Mouse (Mus musculus) naive thymus-derived CD4-positive, alpha-beta T cell, adult 2 months (primary cell): Measurements from ENCODE around the gene Zfp750.

Source experiments
- DNase-seq: peaks from one replicate; pipeline ENCODE4 v3.0.0-alpha.2; 2011; ENCODE audit warnings: low read depth

The Zfp750 gene

DNA sequence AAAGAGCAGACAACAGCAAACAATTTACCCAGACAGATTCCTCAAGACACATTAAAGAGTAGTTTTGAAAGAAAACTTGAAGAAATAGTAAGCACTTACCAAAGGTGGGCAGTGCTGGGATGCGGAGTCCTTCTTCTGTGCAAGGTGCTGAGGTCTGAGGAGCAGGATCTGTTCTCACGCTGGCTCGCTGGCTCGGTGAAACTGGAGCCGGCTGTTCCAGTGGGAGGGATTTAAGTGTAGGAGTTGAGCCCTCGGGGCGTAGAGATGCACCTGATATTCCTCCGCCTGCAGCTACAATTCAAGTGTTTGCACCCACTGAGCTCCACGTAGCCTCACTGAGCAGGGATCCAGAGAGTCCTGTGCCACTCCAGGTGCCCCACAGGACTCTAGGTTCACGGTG is at the start of gene Zfp750:
Gene Zfp750, minus strand, starts transcription at position 203 of the 400 bp plus-strand sequence.
- DNase-seq: no peak

DNA sequence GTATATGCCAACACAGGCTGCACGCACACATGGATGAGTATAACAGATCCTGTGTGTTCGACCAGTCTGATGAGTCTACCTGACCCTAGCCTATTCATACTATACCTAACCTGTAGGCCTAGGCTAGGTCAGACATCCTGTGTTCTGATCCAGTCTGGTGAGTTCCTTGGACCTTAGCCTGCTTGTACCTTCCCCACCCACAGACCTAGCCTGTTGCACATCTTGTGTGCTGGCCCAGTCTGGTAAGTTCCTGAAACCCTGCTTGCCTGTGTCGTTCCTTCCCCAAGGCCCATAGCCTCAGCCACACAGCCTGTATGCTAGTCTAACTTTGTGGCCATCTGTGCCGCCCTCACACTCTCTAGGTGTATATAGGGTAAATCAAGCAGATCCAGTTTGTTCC is 45.1 kb upstream of the Zfp750 start:
- no peak for DNase-seq

DNA sequence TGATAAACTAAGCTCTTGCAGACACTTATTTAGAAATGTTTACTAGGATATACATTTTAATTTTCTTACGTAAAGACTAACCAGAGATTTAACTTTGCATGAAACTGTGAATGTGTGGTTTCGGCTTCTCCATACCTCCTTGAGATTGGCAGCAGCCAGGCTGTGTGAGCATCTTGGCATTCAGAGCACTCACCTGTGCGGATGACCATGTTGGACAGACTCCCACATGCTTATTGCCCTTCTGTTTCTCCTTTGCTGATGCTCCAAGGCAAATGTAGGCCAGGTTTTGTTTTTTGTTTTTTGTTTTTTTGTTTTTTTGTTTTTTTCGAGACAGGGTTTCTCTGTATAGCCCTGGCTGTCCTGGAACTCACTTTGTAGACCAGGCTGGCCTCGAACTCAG is 44.2 kb upstream of the Zfp750 start:
- DNase-seq: no peak

DNA sequence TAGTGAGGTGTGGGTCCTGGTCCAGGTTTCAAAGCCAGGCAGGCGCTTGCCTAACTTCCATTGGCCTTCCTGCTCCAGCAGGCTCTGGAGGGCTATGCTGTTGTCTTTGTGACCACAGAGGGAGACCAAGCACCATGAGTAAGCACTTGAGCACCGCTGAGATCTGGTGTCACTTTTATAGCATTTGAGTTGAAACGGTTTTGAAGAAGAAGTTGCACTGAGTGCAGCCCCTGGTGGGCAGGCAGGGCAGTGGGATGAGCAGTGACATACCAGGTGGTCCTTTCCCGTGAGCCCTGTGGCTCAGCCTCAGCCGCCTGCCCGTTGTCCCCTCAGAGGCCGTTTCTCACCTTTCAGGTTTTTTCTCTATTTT is 41.1 kb upstream of the Zfp750 start:
- peak; percentile 56 for DNase-seq

DNA sequence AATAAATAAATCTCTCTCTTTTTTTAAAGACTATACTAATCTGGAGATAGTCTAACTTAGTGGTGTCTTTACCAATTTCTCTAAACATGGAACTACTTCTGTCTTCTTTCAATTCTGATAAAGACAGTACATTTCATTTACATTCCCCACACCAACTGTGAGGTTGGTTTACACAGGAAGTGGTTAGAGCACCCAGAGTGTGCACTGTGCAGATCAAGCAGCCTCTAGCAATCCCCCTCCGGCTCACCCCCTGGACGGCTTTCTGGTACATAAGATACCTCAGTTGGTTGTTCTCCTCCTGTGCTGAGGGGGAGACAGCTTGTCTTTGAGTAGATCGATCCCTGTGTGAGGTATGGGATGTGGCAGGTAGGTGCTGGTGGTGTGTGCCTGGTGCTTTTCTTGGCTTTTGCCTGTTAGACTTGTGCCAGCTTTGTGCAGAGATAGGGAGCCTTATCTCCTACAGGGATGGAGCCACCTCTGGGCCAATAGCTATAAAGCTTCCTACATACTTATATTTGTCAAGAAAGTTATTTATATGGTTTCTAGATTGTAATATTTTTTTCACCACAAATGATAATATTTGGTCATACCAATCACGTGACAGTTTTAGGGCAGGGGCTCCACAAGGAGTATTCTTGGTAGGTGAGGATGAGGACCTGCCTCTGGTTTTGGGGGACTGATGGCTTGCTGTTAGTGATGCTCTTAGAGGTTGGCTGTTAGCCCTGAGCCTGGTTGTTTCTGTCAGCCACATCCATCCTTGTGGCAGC is 40.6 kb upstream of the Zfp750 start:
- peak; percentile 79 for DNase-seq

DNA sequence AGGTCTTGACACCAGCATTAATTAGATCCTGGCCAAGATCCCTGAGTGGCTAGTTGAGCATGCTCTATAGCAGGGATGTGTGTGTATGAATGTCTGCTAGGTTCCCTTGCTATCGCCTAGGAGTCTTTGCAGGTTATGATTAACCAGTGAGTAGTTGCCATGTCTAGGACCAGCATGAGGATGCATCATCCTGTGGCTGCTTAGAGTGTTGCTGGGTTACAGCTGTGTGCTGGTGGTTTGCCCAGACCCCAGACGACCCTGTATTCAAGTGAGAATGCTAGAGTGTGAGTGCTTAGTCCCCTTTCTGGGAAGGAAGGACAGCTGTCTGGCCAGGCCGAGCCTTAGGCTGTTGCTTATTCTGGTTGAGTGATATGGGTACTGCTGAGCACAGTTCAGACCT is 39.4 kb upstream of the Zfp750 start:
- DNase-seq: no peak

DNA sequence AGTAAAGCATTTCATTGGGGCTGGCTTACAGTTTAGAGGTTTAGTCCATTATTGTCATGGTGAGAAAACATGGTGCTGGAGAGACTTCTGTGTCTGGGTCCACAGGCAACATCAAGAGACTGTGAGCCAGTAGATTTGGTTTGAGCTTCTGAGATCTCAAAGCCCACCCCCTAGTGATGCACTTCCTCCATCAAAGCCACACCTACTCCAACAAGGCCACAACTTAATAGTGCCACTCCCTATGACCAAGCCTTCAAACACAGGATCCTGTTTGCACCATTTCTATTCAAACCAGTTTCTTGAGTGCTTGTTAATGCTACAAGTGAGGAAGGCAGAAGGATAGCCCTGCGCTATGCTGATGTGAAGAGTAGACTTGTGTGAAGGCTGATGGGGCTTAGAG is 38.8 kb upstream of the Zfp750 start:
- no peak for DNase-seq

DNA sequence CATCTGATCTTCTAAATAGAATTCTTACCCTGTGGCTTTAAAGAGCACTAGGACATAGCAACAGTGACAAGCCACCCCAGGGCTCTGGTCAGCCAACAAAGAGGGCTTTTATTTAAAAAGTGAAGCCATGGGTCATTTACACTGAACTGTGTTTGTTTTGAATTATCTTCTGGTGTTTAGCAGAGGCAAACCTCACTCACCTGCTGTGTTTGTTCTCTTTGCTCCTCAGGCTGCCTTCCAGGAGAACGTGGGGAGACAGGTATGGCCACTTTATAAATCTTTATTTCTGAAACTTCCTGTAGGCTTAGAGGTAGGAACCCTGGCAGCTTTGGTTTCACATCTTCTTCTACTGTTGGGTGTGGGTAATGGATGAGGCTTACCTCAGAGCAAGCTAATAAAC is 37.6 kb upstream of the Zfp750 start:
- no peak for DNase-seq

DNA sequence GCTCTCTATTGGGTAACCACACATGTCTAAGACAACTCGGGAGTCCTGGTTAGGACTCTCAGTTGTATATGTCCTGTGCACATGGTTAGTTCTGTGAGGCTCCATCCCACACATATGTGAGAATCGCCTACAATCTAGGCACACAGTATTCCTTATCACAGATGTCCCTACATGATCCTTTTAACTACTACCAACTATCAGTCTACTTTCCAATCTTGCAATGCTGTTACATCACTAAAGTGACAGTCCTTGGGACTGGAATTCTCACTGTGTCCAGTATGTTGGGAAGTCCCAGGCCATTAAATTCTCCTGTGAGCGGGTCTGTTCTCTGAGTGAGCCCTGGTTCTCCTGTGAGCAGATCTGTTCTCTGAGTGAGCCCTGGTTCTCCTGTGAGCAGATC is 34.3 kb upstream of the Zfp750 start:
- no peak for DNase-seq

DNA sequence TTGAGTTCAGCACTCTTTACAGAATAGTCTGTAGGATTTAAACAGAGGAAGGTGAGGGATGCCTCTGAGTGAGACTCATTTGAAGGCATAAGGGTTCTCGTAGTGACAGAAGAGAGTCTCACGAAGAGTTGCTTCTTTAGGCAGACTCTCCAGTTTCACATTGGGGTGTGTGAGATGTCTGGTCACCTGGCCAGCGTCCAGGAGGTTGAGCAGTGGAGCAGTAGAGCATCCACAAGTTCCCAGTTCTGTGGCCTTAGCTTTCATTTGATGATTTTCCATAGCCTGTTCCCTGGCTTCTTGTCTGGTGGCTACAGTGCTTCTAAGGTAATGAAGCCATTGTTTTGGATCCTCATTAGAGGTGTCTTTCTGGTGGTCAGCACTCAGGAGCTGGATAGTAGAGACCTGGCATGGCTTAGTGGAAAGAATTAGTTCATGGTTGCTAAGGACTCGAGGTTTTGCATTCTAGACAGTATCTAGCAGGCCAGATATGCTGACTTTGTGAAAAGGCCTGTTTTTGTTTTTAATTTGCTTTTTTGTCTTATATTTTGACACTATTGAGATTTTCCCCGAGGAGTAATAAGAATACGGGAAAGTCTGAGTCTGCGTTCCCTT is 33.8 kb upstream of the Zfp750 start:
- DNase-seq: no peak

DNA sequence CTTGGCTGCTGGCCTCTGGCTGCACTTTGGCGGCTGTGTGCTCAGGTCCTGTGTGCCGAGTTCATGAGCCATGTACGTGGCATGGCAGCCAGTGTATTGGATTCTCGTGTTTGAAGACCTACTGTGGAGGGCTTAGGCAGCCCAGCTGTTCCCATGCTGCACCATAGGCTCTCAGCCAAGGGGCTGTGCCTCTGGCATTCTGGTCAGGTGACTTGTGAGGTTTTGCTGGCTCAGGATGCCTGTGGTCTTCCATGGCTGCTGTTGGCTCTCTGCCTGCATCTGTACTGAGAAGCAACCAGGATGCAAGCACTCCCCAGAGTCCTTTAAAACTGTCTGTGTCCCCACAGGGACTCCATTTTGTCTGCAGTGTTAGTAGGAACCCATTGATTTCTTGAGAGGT is 33.0 kb upstream of the Zfp750 start:
- DNase-seq: peak; percentile 44

DNA sequence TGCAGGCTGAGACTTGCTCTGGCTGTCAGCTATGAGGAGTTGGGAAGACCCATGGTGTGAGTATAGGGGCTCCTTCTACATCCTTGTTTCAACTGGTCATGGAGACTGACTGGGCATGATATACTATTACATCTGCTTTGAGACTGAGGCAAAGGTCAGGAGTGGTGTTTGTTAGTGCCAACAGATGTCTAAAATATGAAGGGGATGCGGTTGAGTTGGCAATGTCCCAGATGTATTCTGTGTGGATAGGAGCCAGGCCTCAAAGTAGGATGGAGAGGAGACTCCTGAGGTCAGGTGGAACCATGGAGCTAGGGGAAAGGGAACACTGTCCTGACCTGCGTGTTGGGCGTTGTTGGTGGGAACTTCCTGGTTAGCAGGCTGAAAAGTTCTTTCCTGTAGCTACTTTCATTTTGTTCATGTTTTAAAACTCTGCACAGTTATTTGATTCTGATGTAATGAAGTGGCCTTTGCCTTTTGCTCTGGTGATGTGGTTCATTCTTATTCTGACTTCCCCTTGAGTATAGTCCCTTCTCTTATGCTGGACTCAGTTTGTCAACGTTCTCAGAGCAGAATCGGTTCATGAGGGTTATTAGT is 32.2 kb upstream of the Zfp750 start:
- peak; percentile 53 for DNase-seq

DNA sequence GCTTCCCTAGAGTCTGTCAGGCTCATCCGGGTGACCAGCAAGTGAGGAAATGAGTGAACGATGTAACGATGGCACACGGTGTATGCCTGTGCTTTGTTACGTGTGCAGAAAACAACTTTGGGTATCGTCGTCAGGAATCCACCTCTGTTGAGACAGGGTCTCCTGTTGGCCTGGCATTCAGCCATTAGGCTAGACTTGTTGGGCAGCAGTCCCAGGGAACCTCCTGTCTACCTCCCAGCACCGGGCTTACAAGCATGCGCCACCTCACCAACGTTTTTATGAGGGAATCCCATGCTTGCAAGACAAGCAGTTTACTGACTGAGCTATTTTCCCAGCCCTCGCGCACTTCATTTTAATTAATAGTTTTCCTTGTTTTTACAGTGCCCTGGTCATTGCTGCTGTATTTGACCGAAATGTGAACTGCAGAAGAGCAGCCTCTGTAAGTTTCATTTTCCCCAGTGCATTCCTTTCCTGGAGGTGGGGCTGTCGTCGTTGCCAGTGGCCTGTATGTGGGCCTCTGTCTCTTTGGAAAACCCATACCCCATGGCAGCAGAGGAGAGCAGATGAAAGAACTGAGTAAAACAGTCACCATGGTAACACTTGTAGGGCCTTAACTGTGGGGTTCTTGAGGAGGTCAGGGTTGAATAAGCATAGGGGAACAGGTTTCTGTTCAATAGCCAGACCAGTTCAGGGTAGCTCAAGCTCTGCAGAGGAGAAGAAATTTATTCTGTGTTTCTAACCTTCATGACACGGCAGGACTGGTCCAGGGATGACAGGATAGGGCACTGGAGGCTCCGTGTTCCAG is 30.9 kb upstream of the Zfp750 start:
- no peak for DNase-seq

DNA sequence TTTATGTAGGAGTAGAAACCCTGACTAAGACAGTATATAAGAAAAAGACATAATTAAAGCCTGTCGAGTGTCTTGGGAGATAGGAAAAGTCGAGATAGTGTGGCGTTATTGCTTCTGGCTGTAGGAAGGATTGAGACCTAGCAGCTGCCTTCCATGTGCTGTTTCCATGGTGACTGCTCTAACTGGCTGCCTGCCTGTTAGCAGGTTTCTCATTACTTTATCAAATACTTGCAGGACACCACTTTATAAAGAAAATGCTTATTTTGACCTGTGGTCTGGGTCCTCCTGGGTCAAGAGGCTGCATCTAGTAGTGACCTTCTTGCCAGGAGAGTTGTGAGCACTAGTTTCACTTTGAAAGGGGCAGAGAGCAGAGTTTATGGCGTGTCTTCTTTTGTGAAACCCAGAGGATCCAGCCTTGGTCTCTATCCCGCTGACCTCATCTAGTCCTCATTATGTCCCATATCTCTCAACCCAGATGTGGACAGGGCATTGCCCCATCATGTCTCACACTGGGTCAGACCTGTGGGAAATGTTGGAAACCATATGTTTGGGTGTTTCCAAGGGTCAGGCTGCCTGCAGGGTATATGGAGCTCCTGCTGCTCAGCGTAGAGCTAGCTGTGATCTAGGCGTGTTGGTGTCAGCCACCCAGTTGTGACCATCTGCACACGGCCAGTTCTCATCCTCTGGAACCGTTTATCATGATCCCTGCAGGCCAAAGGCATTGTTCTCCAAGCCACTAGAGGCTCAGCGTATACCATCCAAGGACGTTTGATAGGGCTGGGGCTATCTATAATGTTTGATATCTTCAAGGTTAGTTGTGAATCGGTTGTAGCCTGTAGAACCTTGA is 30.1 kb upstream of the Zfp750 start:
- DNase-seq: no peak

DNA sequence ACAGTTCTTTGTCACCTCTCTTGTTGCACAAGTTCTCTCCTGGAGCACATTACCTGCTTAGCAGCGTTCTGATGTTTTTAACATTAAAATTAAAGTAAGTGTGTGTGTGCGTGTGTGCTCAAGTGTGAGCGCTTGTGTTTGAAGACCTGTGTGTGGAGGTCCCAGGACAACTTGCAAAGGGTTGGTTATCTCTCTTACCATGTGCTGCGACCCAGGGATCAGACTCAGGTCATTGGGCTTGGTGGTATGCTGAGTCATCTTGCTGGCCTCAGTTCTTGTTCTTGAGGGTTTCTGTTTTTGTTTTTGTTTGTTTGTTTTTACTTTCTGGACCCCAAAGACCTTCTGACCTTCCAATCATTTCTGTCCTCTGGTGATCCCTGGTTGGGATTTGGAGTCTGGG is 28.8 kb upstream of the Zfp750 start:
- DNase-seq: no peak

DNA sequence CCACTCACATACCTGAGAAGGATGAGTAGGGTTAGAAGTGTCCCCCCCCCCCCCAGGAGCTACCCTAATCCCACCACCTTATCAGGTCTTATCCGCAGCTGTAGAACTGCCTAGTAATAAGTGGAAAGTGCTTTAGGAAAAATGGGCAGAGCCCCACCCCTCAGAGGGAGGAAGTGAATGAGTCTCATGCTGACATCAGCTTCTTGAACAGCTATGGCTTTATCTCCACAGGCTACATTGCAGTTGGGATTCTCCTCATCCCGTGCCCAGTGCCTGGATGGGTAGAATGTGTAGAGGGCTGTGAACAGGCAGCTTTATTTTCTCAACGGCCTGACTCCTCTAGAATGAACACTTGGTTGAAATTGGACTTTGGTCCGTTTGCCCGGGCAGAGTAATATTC is 28.1 kb upstream of the Zfp750 start:
- DNase-seq: no peak

DNA sequence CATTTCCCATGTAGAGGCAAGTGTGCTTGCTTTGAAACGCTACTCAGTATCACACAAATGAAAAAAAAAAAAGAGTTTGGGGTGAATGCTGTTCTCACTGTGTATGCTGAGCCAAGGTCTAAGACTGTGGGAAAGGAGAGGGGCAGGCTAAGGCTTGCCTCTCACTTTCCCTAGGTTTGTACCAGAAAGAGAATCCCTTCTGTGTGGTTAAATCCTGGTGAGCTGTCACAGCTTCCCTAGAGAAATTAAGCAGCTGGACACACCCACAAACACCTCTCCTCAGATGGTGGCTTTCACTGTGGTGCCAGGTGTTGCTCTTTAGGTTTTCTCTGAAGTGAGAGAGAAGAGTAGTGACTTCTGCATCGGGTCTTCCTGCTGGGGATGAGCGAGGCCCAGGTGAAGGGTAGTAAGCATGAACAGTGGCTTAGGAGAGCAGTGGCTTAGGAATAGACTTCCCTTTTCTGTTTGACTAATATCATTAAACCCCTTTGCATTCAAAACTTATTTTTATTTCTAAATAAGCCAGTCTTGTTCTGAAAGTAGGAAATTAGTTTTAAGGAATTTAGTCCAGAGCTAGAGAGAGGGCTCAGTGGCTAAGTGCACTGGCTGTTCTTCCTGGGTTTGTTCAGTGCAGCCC is 26.4 kb upstream of the Zfp750 start:
- no peak for DNase-seq

DNA sequence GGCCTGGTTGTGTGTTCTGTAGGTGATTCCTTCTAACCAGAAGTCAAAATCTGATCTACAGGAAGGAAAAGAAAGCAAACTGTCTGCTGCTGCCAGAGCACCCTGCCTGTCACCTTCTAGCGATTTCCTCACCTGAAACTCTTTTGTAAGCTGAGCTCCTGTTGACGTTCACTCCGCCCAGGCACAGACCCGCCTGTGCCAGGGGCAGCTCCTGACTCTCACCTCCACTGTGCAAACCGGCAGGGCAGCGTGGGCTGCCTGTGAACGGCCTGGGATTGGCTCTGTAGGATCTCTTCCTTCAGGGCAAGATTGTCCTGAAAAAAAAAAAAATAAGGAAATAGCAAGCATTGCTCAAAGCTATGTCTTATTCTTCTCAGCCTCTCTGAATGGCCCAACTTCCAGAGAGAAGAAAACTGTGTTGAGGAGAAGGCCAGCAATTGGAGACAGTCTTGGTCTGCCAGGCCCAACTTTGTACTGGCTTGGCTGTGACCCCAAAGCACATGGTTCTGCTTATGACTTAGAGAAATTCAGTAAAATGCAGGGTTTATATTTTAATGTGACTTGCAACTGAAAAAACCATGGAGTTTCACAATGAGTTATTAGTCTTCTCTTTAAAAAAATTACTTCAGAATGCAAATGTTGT is 25.7 kb upstream of the Zfp750 start:
- DNase-seq: peak; percentile 38

DNA sequence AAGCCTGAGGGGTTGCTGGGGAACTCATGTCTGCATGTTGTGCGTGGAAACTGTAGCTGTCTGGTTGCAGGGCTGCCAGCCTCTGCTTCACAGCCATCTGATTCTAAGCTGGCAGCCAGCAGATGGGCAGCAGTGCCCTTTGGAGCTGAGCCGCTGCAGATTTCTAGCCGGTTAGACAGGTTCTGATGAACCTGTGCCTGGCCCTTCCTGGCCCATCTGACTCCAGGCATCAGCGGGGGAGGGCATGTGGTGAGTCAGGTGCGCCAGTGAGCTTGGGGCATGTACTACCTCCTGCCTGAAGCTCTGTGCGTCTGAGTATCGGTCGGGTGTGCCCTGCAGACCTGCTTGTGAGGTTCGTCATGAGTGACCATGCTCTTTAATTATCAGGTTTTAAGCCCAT is 24.8 kb upstream of the Zfp750 start:
- DNase-seq: no peak

DNA sequence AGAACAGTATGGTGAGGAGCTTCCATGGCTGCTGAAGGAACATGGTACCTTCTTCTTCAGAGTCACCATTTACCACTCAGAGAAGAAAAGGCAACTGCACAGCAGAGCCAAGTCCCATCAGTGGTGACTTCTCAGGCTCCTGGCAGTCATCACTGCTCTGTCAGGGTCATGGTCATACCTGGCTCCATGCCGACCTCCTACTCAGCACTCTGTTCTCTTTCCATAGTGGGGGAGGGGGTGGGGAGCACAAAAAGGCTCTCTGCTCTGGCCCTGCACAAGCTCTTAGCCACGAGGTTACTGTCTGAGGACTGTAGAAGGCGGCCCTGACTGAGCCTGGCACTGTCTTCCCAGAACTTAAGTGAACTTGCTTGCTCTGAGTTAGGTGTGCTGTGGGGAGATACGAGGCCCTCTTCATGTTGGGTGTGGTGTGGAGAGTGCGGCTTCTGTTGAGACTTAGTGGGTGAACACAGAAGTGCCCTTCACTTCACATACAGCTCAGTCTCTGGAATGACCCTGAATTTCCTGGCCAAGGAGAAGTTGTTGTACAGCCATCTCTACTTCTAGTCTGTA is 24.2 kb upstream of the Zfp750 start:
- DNase-seq: no peak

DNA sequence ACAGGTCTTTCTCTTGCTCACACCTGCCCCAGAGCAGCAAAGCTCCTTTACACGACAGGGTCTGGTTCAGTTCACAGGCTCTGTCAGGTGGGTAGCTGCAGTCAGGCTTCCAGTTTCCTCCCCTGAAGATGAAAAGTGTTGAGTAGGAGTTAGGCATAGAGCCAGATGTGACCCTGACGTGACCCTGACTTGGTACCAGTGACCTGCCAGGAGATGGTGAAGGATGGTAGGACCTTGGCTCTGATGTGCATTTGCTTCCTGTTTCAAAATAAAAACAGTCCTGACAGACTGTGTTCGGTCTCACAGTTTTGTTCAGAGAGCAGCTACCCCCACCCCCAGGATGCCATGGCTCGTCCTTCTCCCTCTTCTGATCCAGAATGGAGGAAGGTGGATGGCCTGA is 23.3 kb upstream of the Zfp750 start:
- DNase-seq: no peak
